Mouse (Mus musculus): ENCODE results near the gene Pdcd1. TPM values are rescaled to one million over a fixed set of nuclear protein-coding genes. Genes with fewer than 3 reads are reported as not detected.

Pdcd1 gene
- polyA plus RNA-seq (2012; rRNA removed), result 0.09 and 0.31 TPM in 2 replicates
- polyA plus RNA-seq (2014; fragmentation: Nextera tagmentation; extraction: Ambion mirVana), result 0.50 TPM in 1 of 2 replicates, not detected in the other

DNA sequence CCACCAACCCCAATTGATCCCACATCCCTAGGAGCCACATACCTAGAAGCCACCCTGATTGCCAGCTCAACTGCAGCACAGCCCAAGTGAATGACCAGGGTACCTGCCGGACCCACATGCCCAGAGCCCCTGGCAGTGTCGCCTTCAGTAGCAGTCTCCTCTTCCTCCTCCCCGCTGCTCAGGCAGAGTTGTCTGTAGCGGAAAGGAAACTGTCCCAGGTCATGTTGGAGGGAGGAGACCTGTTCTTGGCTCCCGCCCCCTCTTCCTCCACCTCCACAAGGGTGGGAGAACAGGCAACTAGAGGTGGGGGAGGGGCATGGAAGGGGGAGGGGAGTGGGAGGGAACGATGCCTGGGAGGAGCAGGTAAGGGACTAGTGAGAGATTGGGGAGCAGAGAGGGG, at the start of gene Pdcd1:
Gene Pdcd1 (minus strand): TSS at position 181 of the 400 bp plus-strand sequence.
- H3K36me3 ChIP-seq (ENCODE audit: control insufficient read depth, insufficient read depth, low read length), result no peaks in the 10 kb centered on the region
- no peak for TF ChIP-seq POLR2A (IDR thresholded peaks at IDR 0.05; ENCODE audit: borderline replicate concordance, extremely low read depth, insufficient read depth, insufficient read length)
- H3K4me1 ChIP-seq (ENCODE audit: control insufficient read depth, insufficient read depth, low read length), result peaks cover 10% of the 10 kb centered on the region; the same call in 1 of the 2 replicates
- no peak within 1 kb of the TSS for H3K9ac ChIP-seq (ENCODE audit: low read depth, low read length, severe bottlenecking)
- H3K27ac ChIP-seq (replicated peaks; ENCODE audit: low read depth, low read length), result peak within 1 kb of the TSS; percentile 56
- no peak within 1 kb of the TSS for H3K4me3 ChIP-seq (replicated peaks; ENCODE audit: low read length)
- 45% methylated on average over 6 of the region's 6 CpGs for WGBS
- ATAC-seq (ENCODE audit: low FRiP score, low read depth) (no peak), DNase-seq (ENCODE audit: low spot score) (no peak)
- no peaks in the 10 kb centered on the region for H3K9me3 ChIP-seq (ENCODE audit: control insufficient read depth, low read length)
- H3K4me2 ChIP-seq (replicated peaks; ENCODE audit: low read depth, low read length, severe bottlenecking), result 0 out of 2 replicates have a peak within 1 kb of the TSS, but pooled peaks have one; percentile 3
- H3K27me3 ChIP-seq (ENCODE audit: control insufficient read depth, insufficient read depth, low read length), result no peaks in the 10 kb centered on the region

DNA sequence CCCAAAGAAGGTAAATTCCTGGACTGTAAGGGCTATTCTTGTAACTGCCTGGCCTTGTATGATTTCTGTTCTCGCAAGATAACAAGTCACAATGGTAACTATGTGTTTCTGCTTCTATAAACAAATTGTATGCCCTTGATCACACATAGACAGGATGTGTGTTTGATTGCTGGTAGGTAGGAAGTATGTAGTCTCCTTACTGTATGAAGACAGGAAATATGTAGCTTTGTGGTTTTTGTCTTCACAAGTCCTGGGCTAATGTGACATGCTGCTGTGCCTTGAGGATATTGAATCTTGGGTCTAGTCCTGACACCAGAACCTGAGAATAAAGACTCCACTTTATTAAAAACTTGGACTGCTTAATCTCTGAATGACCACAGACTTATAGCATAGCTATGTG, 39.4 kb upstream of the Pdcd1 start:
- H3K27ac ChIP-seq (replicated peaks; ENCODE audit: low read depth, low read length), result no peak overlapping the region
- no peaks in the 10 kb centered on the region for H3K9me3 ChIP-seq (ENCODE audit: control insufficient read depth, low read length)
- no peak overlapping the region for H3K4me3 ChIP-seq (replicated peaks; ENCODE audit: low read length)

DNA sequence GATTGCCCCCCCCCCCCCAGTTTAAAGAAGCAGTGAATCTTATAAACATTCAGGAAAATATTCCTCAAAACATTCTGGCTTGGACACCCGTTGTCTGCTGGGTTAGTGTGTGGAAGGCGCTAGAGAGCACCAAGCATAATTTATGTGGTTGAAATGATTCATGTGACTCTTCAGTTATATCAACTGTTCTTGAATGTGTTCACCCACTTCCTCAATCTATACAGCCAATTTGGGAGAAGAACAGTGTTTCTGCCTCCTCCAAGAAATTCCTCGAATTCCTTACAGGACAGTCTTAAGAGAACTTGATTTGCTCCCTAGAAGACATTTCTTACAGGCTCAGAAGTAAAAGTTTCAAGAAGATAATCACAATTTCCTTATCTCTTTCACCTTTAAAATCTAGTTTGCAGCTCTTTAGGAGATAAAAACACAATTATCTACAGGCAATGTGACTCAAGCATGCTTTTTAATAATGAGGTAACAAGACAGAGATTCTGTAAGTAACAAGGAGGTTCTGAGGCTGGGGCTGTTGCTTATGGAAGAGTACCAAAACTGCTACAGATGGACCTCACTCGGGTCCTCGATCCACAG, 34.1 kb upstream of the Pdcd1 start:
- H3K9me3 ChIP-seq (ENCODE audit: control insufficient read depth, low read length), result no peaks in the 10 kb centered on the region
- 82% methylated on average over 5 of the region's 5 CpGs for WGBS
- no peaks in the 10 kb centered on the region for H3K27me3 ChIP-seq (ENCODE audit: control insufficient read depth, insufficient read depth, low read length)
- H3K4me2 ChIP-seq (replicated peaks; ENCODE audit: low read depth, low read length, severe bottlenecking), result no peak overlapping the region
- no peak overlapping the region for H3K4me3 ChIP-seq (replicated peaks; ENCODE audit: low read length)
- H3K4me1 ChIP-seq (ENCODE audit: control insufficient read depth, insufficient read depth, low read length), result no peaks in the 10 kb centered on the region
- DNase-seq (ENCODE audit: low spot score) (no peak), ATAC-seq (ENCODE audit: low FRiP score, low read depth) (no peak)
- no peaks in the 10 kb centered on the region for H3K36me3 ChIP-seq (ENCODE audit: control insufficient read depth, insufficient read depth, low read length)
- H3K9ac ChIP-seq (ENCODE audit: low read depth, low read length, severe bottlenecking), result no peak overlapping the region
- TF ChIP-seq POLR2A (IDR thresholded peaks at IDR 0.05; ENCODE audit: borderline replicate concordance, extremely low read depth, insufficient read depth, insufficient read length), result no peak
- H3K27ac ChIP-seq (replicated peaks; ENCODE audit: low read depth, low read length), result no peak overlapping the region

More for the DNA sequence above, 39.4 kb upstream of the Pdcd1 start:
- Histone ChIP-seq H3K9ac (ENCODE audit: low read depth, low read length, severe bottlenecking) (no peak overlapping the region), H3K27me3 (ENCODE audit: control insufficient read depth, insufficient read depth, low read length) (no peaks in the 10 kb centered on the region), H3K4me2 (replicated peaks; ENCODE audit: low read depth, low read length, severe bottlenecking) (no peak overlapping the region), H3K4me1 (ENCODE audit: control insufficient read depth, insufficient read depth, low read length) (no peaks in the 10 kb centered on the region), H3K36me3 (ENCODE audit: control insufficient read depth, insufficient read depth, low read length) (no peaks in the 10 kb centered on the region)
- 85% methylated on average over 1 of the region's 1 CpGs for WGBS
- no peak for TF ChIP-seq POLR2A (IDR thresholded peaks at IDR 0.05; ENCODE audit: borderline replicate concordance, extremely low read depth, insufficient read depth, insufficient read length)
- DNase-seq (ENCODE audit: low spot score) (no peak), ATAC-seq (ENCODE audit: low FRiP score, low read depth) (no peak)

DNA sequence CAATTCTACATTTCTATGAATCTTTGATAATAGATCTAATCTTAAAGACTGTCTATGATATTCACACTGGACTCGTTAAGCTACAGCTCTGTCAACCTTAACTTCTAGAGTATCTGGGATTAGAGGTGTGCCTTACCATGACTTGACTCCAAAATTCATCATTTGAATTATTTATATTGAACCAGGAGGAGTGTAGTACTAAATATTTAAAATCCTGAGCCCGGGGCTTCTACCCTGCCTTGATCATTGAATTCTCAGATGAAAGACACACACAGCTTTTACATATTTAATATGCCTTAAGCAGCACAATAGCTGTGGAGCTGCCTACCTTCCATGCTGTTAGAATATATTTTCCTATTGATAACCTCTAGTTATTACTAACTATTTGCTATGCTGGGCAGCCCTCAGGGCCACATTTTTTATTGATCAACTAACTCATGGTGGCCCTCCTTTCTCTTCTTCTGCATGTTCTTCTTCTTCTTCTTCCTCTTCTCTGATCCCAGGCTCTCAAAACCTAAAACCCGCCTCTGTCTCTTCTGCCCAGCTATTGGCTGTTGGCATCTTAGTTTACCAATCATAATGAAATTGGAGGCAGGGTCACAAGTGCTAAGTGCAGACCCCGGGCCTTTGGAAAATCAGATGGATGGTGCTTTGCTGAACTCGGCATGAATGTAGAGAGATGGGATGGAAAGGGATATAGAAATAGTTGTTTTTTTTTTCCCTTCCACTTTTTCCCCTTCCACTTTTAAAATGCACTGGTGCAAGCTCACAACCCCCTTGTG, 33.2 kb upstream of the Pdcd1 start:
- H3K36me3 ChIP-seq (ENCODE audit: control insufficient read depth, insufficient read depth, low read length), result no peaks in the 10 kb centered on the region
- no peak overlapping the region for H3K4me3 ChIP-seq (replicated peaks; ENCODE audit: low read length)
- no peak overlapping the region for H3K4me2 ChIP-seq (replicated peaks; ENCODE audit: low read depth, low read length, severe bottlenecking)
- no peaks in the 10 kb centered on the region for H3K27me3 ChIP-seq (ENCODE audit: control insufficient read depth, insufficient read depth, low read length)
- no peak for TF ChIP-seq POLR2A (IDR thresholded peaks at IDR 0.05; ENCODE audit: borderline replicate concordance, extremely low read depth, insufficient read depth, insufficient read length)
- DNase-seq (ENCODE audit: low spot score) (no peak), ATAC-seq (ENCODE audit: low FRiP score, low read depth) (no peak)
- H3K4me1 ChIP-seq (ENCODE audit: control insufficient read depth, insufficient read depth, low read length), result no peaks in the 10 kb centered on the region
- no peaks in the 10 kb centered on the region for H3K9me3 ChIP-seq (ENCODE audit: control insufficient read depth, low read length)
- 84% methylated on average over 5 of the region's 5 CpGs for WGBS
- H3K9ac ChIP-seq (ENCODE audit: low read depth, low read length, severe bottlenecking), result no peak overlapping the region
- H3K27ac ChIP-seq (replicated peaks; ENCODE audit: low read depth, low read length), result no peak overlapping the region

DNA sequence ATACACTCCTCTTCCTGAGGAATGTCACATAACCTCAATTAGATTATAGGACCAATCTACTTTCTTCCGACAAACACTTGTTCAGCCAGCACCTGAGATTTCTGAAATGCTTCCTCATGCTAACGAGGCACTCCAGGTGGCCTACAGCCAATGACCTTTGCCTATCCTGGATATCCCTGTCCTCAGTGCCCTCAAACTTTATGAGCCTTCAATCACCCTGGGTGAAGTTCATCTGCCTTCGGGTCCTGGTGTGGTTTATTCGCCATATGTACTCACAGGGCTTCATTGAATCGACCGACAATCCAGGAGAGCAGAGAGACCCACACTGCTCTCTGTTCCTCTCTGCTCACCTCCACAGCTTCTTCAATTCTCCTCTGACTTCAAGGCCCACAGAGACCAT, 29.4 kb upstream of the Pdcd1 start:
- H3K4me2 ChIP-seq (replicated peaks; ENCODE audit: low read depth, low read length, severe bottlenecking), result no peak overlapping the region
- no peak overlapping the region for H3K4me3 ChIP-seq (replicated peaks; ENCODE audit: low read length)
- no peak for TF ChIP-seq POLR2A (IDR thresholded peaks at IDR 0.05; ENCODE audit: borderline replicate concordance, extremely low read depth, insufficient read depth, insufficient read length)
- H3K9me3 ChIP-seq (ENCODE audit: control insufficient read depth, low read length), result no peaks in the 10 kb centered on the region
- no peaks in the 10 kb centered on the region for H3K36me3 ChIP-seq (ENCODE audit: control insufficient read depth, insufficient read depth, low read length)
- peaks cover 2% of the 10 kb centered on the region; the same call in 1 of the 2 replicates for H3K4me1 ChIP-seq (ENCODE audit: control insufficient read depth, insufficient read depth, low read length)
- no peak overlapping the region for H3K9ac ChIP-seq (ENCODE audit: low read depth, low read length, severe bottlenecking)
- DNase-seq (ENCODE audit: low spot score), result no peak
- H3K27me3 ChIP-seq (ENCODE audit: control insufficient read depth, insufficient read depth, low read length), result no peaks in the 10 kb centered on the region
- 80% methylated on average over 6 of the region's 6 CpGs for WGBS
- no peak overlapping the region for H3K27ac ChIP-seq (replicated peaks; ENCODE audit: low read depth, low read length)
- no peak for ATAC-seq (ENCODE audit: low FRiP score, low read depth)

Data from limb, embryonic 14.5 days (tissue).